Mouse (Mus musculus) E14TG2a.4 (cell line): ENCODE results near the gene Hoxb3.

Experiments used
- H3K27me3 ChIP-seq: 2 replicates; pipeline ENCODE4 v1.6.1; 2014; ENCODE audit warnings: low read length, control low read depth; ENCODE audit not compliant: insufficient read depth
- H3K36me3 ChIP-seq: 2 replicates; pipeline ENCODE4 v1.6.1; 2014; ENCODE audit warnings: low read length, control low read depth; ENCODE audit not compliant: insufficient read depth
- H3K4me1 ChIP-seq: replicated peaks from 2 replicates; pipeline ENCODE4 v1.6.1; 2014; ENCODE audit warnings: low read depth, low read length, control low read depth
- H3K4me3 ChIP-seq: replicated peaks from 2 replicates; pipeline ENCODE4 v1.5.1; 2014; ENCODE audit warnings: mild to moderate bottlenecking, low read length
- H3K9me3 ChIP-seq: 2 replicates; pipeline ENCODE4 v1.6.1; 2014; ENCODE audit warnings: low read length, control low read depth
- CTCF ChIP-seq: conservative IDR thresholded peaks from 2 replicates; pipeline ENCODE4 v1.5.1; 2014; ENCODE audit warnings: low read length
- NANOG ChIP-seq: IDR thresholded peaks from 2 replicates; pipeline ENCODE4 v1.6.1; 2014; ENCODE audit warnings: borderline replicate concordance, low read length, mixed read lengths
- POU5F1 ChIP-seq: IDR thresholded peaks from 2 replicates; pipeline ENCODE4 v1.6.1; 2014; ENCODE audit warnings: low read length, borderline replicate concordance

The Hoxb3 gene

GRCm38 (mm10) chr11:96327750-96328149, 4.6 kb downstream of the Hoxb3 start:
- Histone ChIP-seq H3K4me3 (no peak overlapping the region), H3K9me3 (peaks cover 9% of the 10 kb centered on the region), H3K27me3 (peaks cover 100% of the 10 kb centered on the region), H3K36me3 (no peaks in the 10 kb centered on the region), H3K4me1 (peaks cover 53% of the 10 kb centered on the region)
- TF ChIP-seq POU5F1 (no peak), NANOG (no peak), CTCF (no peak)

GRCm38 (mm10) chr11:96328605-96329004, 5.5 kb downstream of the Hoxb3 start:
- peaks cover 60% of the 10 kb centered on the region for H3K4me1 ChIP-seq
- H3K9me3 ChIP-seq: peaks cover 9% of the 10 kb centered on the region
- H3K4me3 ChIP-seq: no peak overlapping the region
- TF ChIP-seq POU5F1: no peak
- TF ChIP-seq CTCF: no peak
- no peak for TF ChIP-seq NANOG
- H3K27me3 ChIP-seq: peaks cover 100% of the 10 kb centered on the region
- H3K36me3 ChIP-seq: no peaks in the 10 kb centered on the region

GRCm38 (mm10) chr11:96332105-96332504, 9.0 kb downstream of the Hoxb3 start:
- H3K27me3 ChIP-seq: peaks cover 100% of the 10 kb centered on the region
- no peak for TF ChIP-seq NANOG
- no peak for TF ChIP-seq POU5F1
- no peak for TF ChIP-seq CTCF

GRCm38 (mm10) chr11:96332618-96333032, 9.5 kb downstream of the Hoxb3 start:
- Histone ChIP-seq H3K27me3 (peaks cover 100% of the 10 kb centered on the region), H3K4me3 (peak overlapping the region; percentile 51), H3K9me3 (peaks cover 13% of the 10 kb centered on the region), H3K36me3 (no peaks in the 10 kb centered on the region), H3K4me1 (peaks cover 39% of the 10 kb centered on the region)
- TF ChIP-seq CTCF (no peak), POU5F1 (no peak), NANOG (no peak)

More at GRCm38 (mm10) chr11:96332105-96332504, 9.0 kb downstream of the Hoxb3 start:
- Histone ChIP-seq H3K9me3 (peaks cover 13% of the 10 kb centered on the region), H3K4me1 (peaks cover 44% of the 10 kb centered on the region), H3K36me3 (no peaks in the 10 kb centered on the region), H3K4me3 (peak overlapping the region; percentile 51; the same call in 1 of the 2 replicates)

DNA sequence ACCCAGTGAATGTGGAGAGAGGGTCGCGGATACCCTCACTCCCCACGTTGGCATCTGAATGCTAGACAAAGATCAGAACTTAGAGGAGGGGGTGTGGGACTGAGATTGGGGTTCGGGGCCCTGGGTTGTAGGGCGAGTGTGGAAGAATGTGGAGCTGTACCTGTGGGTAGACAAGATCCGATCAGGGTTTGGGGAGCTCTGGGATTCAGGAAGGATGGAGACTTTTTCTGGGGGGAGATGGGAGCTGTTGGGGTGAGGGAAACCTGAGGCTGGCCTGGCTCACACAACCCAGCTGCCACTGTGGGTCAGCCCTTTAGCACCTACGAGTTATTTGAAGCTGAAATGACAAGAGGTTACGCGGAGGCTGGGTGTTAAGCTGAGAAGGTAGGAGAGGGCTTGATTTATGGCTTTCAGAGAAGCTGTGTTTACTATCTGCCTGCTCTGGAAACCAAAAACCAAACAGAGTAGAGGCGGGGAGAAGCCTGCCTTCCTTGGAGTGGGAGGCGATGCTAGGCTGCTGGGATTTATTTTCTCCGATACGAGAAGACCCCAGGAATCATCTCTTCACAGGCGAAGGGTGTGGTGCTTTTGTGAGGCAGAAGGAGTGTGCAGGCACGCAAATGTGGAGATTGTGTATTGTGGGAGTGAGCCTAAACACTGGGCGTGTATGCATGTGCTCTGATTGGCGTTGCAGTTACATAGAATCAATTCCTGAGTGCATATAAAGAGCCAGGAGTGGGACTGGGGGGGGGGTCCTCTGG, 10.3 kb downstream of the Hoxb3 start:
- Histone ChIP-seq H3K9me3 (peaks cover 13% of the 10 kb centered on the region), H3K4me3 (peak overlapping the region; percentile 51), H3K36me3 (no peaks in the 10 kb centered on the region), H3K4me1 (peaks cover 39% of the 10 kb centered on the region), H3K27me3 (peaks cover 100% of the 10 kb centered on the region)
- TF ChIP-seq POU5F1 (no peak), NANOG (no peak), CTCF (no peak)

DNA sequence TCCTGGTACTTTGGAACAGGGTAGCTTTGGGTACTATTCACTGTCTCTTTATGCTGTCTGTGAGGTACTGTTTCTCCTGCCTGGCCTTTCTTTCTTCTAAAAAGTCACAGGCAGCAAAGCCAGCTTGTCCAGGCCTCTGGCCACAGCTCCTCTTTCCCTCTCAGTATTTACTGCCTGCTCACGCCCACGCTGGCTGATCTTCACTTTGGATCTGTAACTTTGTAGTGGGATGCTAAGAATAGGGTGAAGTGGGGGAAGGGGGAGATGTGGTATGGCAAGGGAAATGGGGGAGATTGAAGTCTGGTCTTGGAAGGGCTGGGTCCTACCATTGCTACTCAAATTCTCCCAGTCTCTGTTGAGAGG, 10.9 kb downstream of the Hoxb3 start:
- TF ChIP-seq NANOG: no peak
- Histone ChIP-seq H3K27me3 (peaks cover 100% of the 10 kb centered on the region), H3K9me3 (peaks cover 12% of the 10 kb centered on the region), H3K4me1 (peaks cover 38% of the 10 kb centered on the region), H3K36me3 (no peaks in the 10 kb centered on the region), H3K4me3 (no peak overlapping the region)

DNA sequence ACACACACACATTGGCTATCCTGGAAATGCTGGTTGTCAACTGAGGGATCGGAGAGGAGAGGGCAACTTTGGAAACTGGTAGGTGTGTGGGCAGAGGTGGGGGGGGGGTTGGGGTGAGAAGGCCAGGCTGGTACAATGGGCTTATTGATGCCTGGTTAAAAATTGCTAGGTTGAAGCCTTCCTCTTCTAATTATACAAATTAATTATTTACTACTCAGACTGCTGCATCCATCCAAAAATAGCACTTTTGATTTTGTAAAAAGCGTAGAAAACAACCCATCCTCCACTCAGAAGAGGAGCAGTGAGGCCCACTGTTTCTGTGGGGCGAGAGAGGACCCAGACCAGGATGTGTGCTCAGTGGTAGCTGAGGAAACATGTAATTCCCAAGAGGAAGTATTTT, 11.9 kb downstream of the Hoxb3 start:
- no peak for TF ChIP-seq POU5F1
- no peak for TF ChIP-seq NANOG
- TF ChIP-seq CTCF: no peak
- H3K4me3 ChIP-seq: no peak overlapping the region
- peaks cover 31% of the 10 kb centered on the region for H3K4me1 ChIP-seq
- no peaks in the 10 kb centered on the region for H3K36me3 ChIP-seq
- peaks cover 100% of the 10 kb centered on the region for H3K27me3 ChIP-seq
- H3K9me3 ChIP-seq: peaks cover 6% of the 10 kb centered on the region; the same call in 1 of the 2 replicates

DNA sequence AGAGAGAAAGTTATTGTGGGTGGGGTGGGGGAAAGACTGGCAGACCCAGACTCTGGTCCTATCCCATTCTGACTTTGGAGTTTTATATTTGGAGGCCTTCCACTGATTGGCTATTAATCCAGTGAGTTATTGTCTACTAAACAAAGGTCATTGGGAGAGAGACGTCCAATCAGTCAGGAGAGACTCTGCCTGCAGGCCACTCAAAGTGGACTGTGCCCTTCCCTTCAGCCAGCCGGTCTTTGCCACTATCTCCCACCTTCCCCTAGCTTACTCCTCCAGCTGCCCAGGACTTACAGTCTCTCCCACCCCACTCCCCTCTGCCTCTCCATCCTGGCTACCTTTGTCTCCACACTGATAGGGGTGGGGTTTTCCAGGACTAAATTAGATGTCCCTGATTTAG, 13.5 kb downstream of the Hoxb3 start:
- 0 out of 2 replicates have a peak, but pooled peaks cover 3% of the 10 kb centered on the region for H3K9me3 ChIP-seq

GRCm38 (mm10) chr11:96337026-96337425, 13.9 kb downstream of the Hoxb3 start:
- Histone ChIP-seq H3K4me1 (peaks cover 27% of the 10 kb centered on the region), H3K4me3 (no peak overlapping the region), H3K27me3 (peaks cover 100% of the 10 kb centered on the region), H3K36me3 (no peaks in the 10 kb centered on the region), H3K9me3 (0 out of 2 replicates have a peak, but pooled peaks cover 3% of the 10 kb centered on the region)
- TF ChIP-seq POU5F1 (no peak), NANOG (no peak), CTCF (no peak)

More for the DNA sequence above, 13.5 kb downstream of the Hoxb3 start:
- peaks cover 100% of the 10 kb centered on the region for H3K27me3 ChIP-seq
- H3K4me1 ChIP-seq: peaks cover 27% of the 10 kb centered on the region
- no peak for TF ChIP-seq NANOG
- TF ChIP-seq POU5F1: no peak
- TF ChIP-seq CTCF: no peak
- H3K36me3 ChIP-seq: no peaks in the 10 kb centered on the region
- H3K4me3 ChIP-seq: no peak overlapping the region
